8 mouse cellular contexts compared by ENCODE assay signal in genomic region chr8:87473314-87473713, GRCm38 (mm10). TPM values are rescaled to one million over a fixed set of nuclear protein-coding genes. Genes with fewer than 3 reads are reported as not detected.
DNase-seq lines count a peak whose midpoint lies in the region; ATAC-seq and TF ChIP-seq lines count a peak whose summit lies in the region.

No protein-coding gene starts in this region.

- H3K36me3 ChIP-seq in lung, postnatal 0 days (ENCODE audit: insufficient read depth, low read length), result no peaks in the 10 kb centered on the region
- H3K36me3 ChIP-seq in heart, embryonic 16.5 days (ENCODE audit: control insufficient read depth, insufficient read depth), result no peaks in the 10 kb centered on the region
- no peaks in the 10 kb centered on the region for H3K36me3 ChIP-seq in liver, embryonic 11.5 days (ENCODE audit: control insufficient read depth, insufficient read depth, low read length)
- H3K36me3 ChIP-seq in stomach, embryonic 15.5 days, result no peaks in the 10 kb centered on the region

- H3K4me3 ChIP-seq in lung, postnatal 0 days (ENCODE audit: low read depth, low read length), result peak overlapping the region; percentile 39
- peak overlapping the region; percentile 56 for H3K4me3 ChIP-seq in heart, embryonic 16.5 days (ENCODE audit: low read length)
- H3K4me3 ChIP-seq in liver, embryonic 11.5 days (ENCODE audit: low read depth, low read length), result peak overlapping the region; percentile 57
- peak overlapping the region; percentile 50 for H3K4me3 ChIP-seq in stomach, embryonic 15.5 days (replicated peaks)

- no peak for TF ChIP-seq EP300 in lung, postnatal 0 days (IDR thresholded peaks at IDR 0.05)

- H3K4me2 ChIP-seq in lung, postnatal 0 days (replicated peaks; ENCODE audit: low read depth, low read length), result peak overlapping the region; percentile 73
- H3K4me2 ChIP-seq in heart, embryonic 16.5 days (ENCODE audit: low read depth, low read length), result peak overlapping the region; percentile 90
- H3K4me2 ChIP-seq in liver, embryonic 11.5 days, result peak overlapping the region; percentile 95
- peak overlapping the region; percentile 96 for H3K4me2 ChIP-seq in stomach, embryonic 15.5 days

- H3K27me3 ChIP-seq in lung, postnatal 0 days (replicated peaks; ENCODE audit: insufficient read depth, low read length), result peaks cover 72% of the 10 kb centered on the region
- H3K27me3 ChIP-seq in heart, embryonic 16.5 days (ENCODE audit: control insufficient read depth, insufficient read depth, low read length), result peaks cover 83% of the 10 kb centered on the region
- peaks cover 81% of the 10 kb centered on the region for H3K27me3 ChIP-seq in liver, embryonic 11.5 days (replicated peaks; ENCODE audit: control insufficient read depth, insufficient read depth, low read length)
- H3K27me3 ChIP-seq in stomach, embryonic 15.5 days (replicated peaks), result peaks cover 82% of the 10 kb centered on the region

- no peak for TF ChIP-seq CTCF in lung, postnatal 0 days (IDR thresholded peaks at IDR 0.05)

- H3K9ac ChIP-seq in lung, postnatal 0 days (replicated peaks; ENCODE audit: low read depth), result no peak overlapping the region
- no peak overlapping the region for H3K9ac ChIP-seq in heart, embryonic 16.5 days (ENCODE audit: low read length)
- no peak overlapping the region for H3K9ac ChIP-seq in liver, embryonic 11.5 days (ENCODE audit: low read depth, low read length)
- no peak overlapping the region for H3K9ac ChIP-seq in stomach, embryonic 15.5 days

- WGBS in lung, postnatal 0 days, result 2% methylated on average over 30 of the region's 30 CpGs
- WGBS in heart, embryonic 16.5 days, result 1% methylated on average over 28 of the region's 30 CpGs
- WGBS in liver, embryonic 11.5 days, result 2% methylated on average over 30 of the region's 30 CpGs
- WGBS in stomach, embryonic 15.5 days, result 1% methylated on average over 30 of the region's 30 CpGs

- H3K9me3 ChIP-seq in lung, postnatal 0 days (ENCODE audit: low read length), result no peaks in the 10 kb centered on the region
- no peaks in the 10 kb centered on the region for H3K9me3 ChIP-seq in heart, embryonic 16.5 days (replicated peaks; ENCODE audit: control insufficient read depth, low read length)
- no peaks in the 10 kb centered on the region for H3K9me3 ChIP-seq in liver, embryonic 11.5 days (ENCODE audit: control insufficient read depth, low read length)
- no peaks in the 10 kb centered on the region for H3K9me3 ChIP-seq in stomach, embryonic 15.5 days

- H3K27ac ChIP-seq in lung, postnatal 0 days (ENCODE audit: low read length), result no peak overlapping the region
- H3K27ac ChIP-seq in heart, embryonic 16.5 days (ENCODE audit: low read length), result no peak overlapping the region
- no peak overlapping the region for H3K27ac ChIP-seq in liver, embryonic 11.5 days (ENCODE audit: low read depth, low read length)
- H3K27ac ChIP-seq in stomach, embryonic 15.5 days, result no peak overlapping the region

- peaks cover 2% of the 10 kb centered on the region for H3K4me1 ChIP-seq in lung, postnatal 0 days (ENCODE audit: insufficient read depth, low read depth, low read length)
- H3K4me1 ChIP-seq in heart, embryonic 16.5 days (ENCODE audit: control insufficient read depth, insufficient read depth, low read length), result peaks cover 27% of the 10 kb centered on the region
- H3K4me1 ChIP-seq in liver, embryonic 11.5 days (replicated peaks; ENCODE audit: control insufficient read depth, insufficient read depth, low read length), result peaks cover 6% of the 10 kb centered on the region; the same call in 1 of the 2 replicates
- H3K4me1 ChIP-seq in stomach, embryonic 15.5 days, result peaks cover 42% of the 10 kb centered on the region

- no peak for ATAC-seq in lung, postnatal 0 days
- ATAC-seq in heart, embryonic 16.5 days (replicated peaks; ENCODE audit: extremely low read depth, insufficient read depth, low FRiP score), result no peak
- ATAC-seq in liver, embryonic 11.5 days (replicated peaks; ENCODE audit: low FRiP score), result no peak
- no peak for ATAC-seq in stomach, embryonic 15.5 days (ENCODE audit: insufficient read depth, low FRiP score, low read depth)
- no peak for ATAC-seq in erythroid progenitor cell, adult 5-6 weeks (replicated peaks; ENCODE audit: low FRiP score, poor library complexity, severe bottlenecking)

- peak; percentile 15 to 43 for DNase-seq in adrenal gland, adult (ENCODE audit: inconsistent age in 2 of 2, low spot score in 1 of 2)
- DNase-seq in adrenal gland, postnatal 4 days (ENCODE audit: low spot score in 2 of 2), result no peak
- no peak for DNase-seq in lung, postnatal 0 days (ENCODE audit: low spot score)
- DNase-seq in lung, postnatal 10 days, result no peak
- peak; percentile 43 for DNase-seq in liver, embryonic 11.5 days (ENCODE audit: low spot score)

RNA-seq across cellular contexts. Expression of gene Cbln1, which starts 0.9 kb away (rescaled TPM):
- total RNA-seq in adrenal gland, postnatal 4 days (2021), result 1 to 10 TPM; 1.0 to 1.7 TPM
- not detected in 2 replicates for polyA plus RNA-seq in lung, postnatal 0 days (2015; fragmentation: Nextera tagmentation; extraction: Ambion mirVana)
- 0.07 TPM in 1 of 2 replicates, not detected in the other for polyA plus RNA-seq in heart, embryonic 16.5 days (2015; fragmentation: Nextera tagmentation; extraction: Ambion mirVana)
- polyA plus RNA-seq in liver, embryonic 11.5 days (2014; fragmentation: Nextera tagmentation; extraction: Ambion mirVana), result 0.06 and 0.43 TPM in 2 replicates
- polyA plus RNA-seq in stomach, embryonic 15.5 days (2015; fragmentation: Nextera tagmentation; extraction: Ambion mirVana), result 0.28 and 0.30 TPM in 2 replicates
- total RNA-seq in erythroid progenitor cell, adult 5-6 weeks (2015; ENCODE audit: low replicate concordance), result not detected in 2 replicates
- total RNA-seq in erythroid progenitor cell, adult 5-6 weeks (2017; ENCODE audit: low replicate concordance), result 0.61 TPM in 1 of 2 replicates, not detected in the other

Comparison
In these comparisons a context has a peak if more than half of its experiments do, and no peak if none do; other contexts are left out.
1. DNase-seq: peak in adrenal gland, adult (2 of 2) and liver, embryonic 11.5 days (single experiment); none in adrenal gland, postnatal 4 days (0 of 2), lung, postnatal 0 days (single experiment) and lung, postnatal 10 days (single experiment).
2. Peak in every context shown above with its lines, with median percentiles within 50 percentile points of each other: H3K4me2 ChIP-seq and H3K4me3 ChIP-seq.